Mouse (Mus musculus) bone marrow macrophage, adult 2 months (primary cell): ENCODE results near the gene Speer4b.

ENCODE experiments used
- CTCF ChIP-seq: IDR thresholded peaks from 2 replicates; pipeline ENCODE4 v1.5.1; 2012; ENCODE audit warnings: low read depth, mild to moderate bottlenecking, low read length, moderate library complexity
- POLR2A ChIP-seq: IDR thresholded peaks from 2 replicates; pipeline ENCODE4 v1.6.1; 2012; ENCODE audit warnings: mild to moderate bottlenecking, low read depth, low read length, borderline replicate concordance

- TF ChIP-seq POLR2A (no peak), CTCF (no peak)
Observed at GRCm38 (mm10) chr5:27544816-27545270, 43.6 kb upstream of the Speer4b start.
